In the genomic region with DNA sequence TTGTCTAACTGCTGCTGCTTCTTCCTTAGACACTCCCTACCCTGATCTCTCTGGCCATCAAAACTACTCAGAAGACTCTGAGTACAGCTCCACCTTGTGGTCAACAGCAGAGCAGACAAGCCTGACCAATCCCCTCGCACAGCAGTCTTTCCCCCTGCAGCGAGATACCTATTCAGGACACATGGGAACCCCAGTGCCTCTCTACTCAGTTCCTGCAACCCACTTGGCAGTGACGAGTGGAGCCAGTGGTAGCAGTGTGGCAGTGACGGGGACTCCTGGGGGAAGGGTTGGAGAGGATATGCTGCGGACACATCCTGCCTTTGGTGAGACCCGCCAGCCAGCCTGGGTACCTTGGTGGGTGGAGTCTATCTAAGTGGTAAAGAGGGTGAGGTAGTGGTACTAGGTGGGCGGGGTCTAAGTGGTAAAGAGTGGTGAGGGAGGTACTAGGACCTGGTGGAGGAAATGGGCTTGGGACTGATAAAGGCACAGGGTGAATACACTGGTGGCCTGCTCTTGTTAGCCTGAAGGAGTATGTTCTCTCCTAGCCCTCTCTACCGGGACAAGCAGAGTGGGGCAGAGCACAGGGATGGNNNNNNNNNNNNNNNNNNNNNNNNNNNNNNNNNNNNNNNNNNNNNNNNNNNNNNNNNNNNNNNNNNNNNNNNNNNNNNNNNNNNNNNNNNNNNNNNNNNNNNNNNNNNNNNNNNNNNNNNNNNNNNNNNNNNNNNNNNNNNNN, we compare ENCODE assay signal across 9 mouse cellular contexts. TPM values are rescaled to one million over a fixed set of nuclear protein-coding genes. Genes with fewer than 3 reads are reported as not detected.
DNase-seq lines count a peak whose midpoint lies in the region; ATAC-seq and TF ChIP-seq lines count a peak whose summit lies in the region.
"Had no signal": no experiment of that assay in that cellular context is flagged by ENCODE, and none has a peak within 500 bp of the region (broad histone marks: within the 10 kb centered on the region; RNA-seq: fewer than 3 reads in every experiment).

No protein-coding gene starts in this region.

- no peak overlapping the region for H3K27ac ChIP-seq in gastrocnemius, adult 2 months
- no peak overlapping the region for H3K27ac ChIP-seq in hindbrain, embryonic 16.5 days (ENCODE audit: low read depth, low read length)
- H3K27ac ChIP-seq in liver, postnatal 0 days (ENCODE audit: low read depth): no peak overlapping the region

- peak; percentile 45; the same call in 1 of the 2 replicates for ATAC-seq in hindbrain, embryonic 16.5 days
- ATAC-seq in liver, postnatal 0 days: peak; percentile 57
- ATAC-seq in neutrophil, adult 5-6 weeks (ENCODE audit: extremely low read depth, insufficient number of reproducible peaks, low FRiP score, poor library complexity, severe bottlenecking): peak; percentile 35; the same call in 1 of the 2 replicates

- intact Hi-C loops in gastrocnemius, adult 2 months (cut with DNase I): no loop called here
- intact Hi-C loops in gastrocnemius, postnatal 36 days (cut with DNase I): no loop called here

- H3K9ac ChIP-seq in hindbrain, embryonic 16.5 days (ENCODE audit: low read depth, low read length): no peak overlapping the region
- no peak overlapping the region for H3K9ac ChIP-seq in liver, postnatal 0 days (replicated peaks)

- 16% methylated on average over 8 of the region's 8 CpGs for WGBS in hindbrain, embryonic 16.5 days
- 20% methylated on average over 8 of the region's 8 CpGs for WGBS in liver, postnatal 0 days (ENCODE audit: insufficient replicate concordance)

- TF ChIP-seq EP300 in liver, postnatal 0 days (IDR thresholded peaks at IDR 0.05; ENCODE audit: low read depth): no peak

- no peaks in the 10 kb centered on the region for H3K36me3 ChIP-seq in hindbrain, embryonic 16.5 days (ENCODE audit: control insufficient read depth, insufficient read depth, low read length)
- H3K36me3 ChIP-seq in liver, postnatal 0 days (replicated peaks; ENCODE audit: insufficient read depth, low read length): peaks cover 7% of the 10 kb centered on the region

- H3K27me3 ChIP-seq in hindbrain, embryonic 16.5 days (replicated peaks; ENCODE audit: control insufficient read depth, insufficient read depth, low read length): no peaks in the 10 kb centered on the region
- no peaks in the 10 kb centered on the region for H3K27me3 ChIP-seq in liver, postnatal 0 days (ENCODE audit: insufficient read depth, low read length)

- H3K9me3 ChIP-seq in hindbrain, embryonic 16.5 days (ENCODE audit: control insufficient read depth, low read length): no peaks in the 10 kb centered on the region
- H3K9me3 ChIP-seq in liver, postnatal 0 days (ENCODE audit: low read length): no peaks in the 10 kb centered on the region

- no peak overlapping the region for H3K4me3 ChIP-seq in gastrocnemius, adult 2 months
- no peak overlapping the region for H3K4me3 ChIP-seq in hindbrain, embryonic 16.5 days (ENCODE audit: low read length)
- no peak overlapping the region for H3K4me3 ChIP-seq in liver, postnatal 0 days (ENCODE audit: low read depth, low read length)
- H3K4me3 ChIP-seq: myocyte had no signal

- peak; percentile 66 for TF ChIP-seq CTCF in gastrocnemius, adult 2 months (IDR thresholded peaks at IDR 0.05)
- TF ChIP-seq CTCF in liver, postnatal 0 days (IDR thresholded peaks at IDR 0.05; ENCODE audit: low read depth): peak; percentile 70

- no peaks in the 10 kb centered on the region; the same call in none of the 2 replicates for H3K4me1 ChIP-seq in hindbrain, embryonic 16.5 days (ENCODE audit: control insufficient read depth, insufficient read depth, low read depth, low read length)
- no peaks in the 10 kb centered on the region; the same call in 1 of the 2 replicates for H3K4me1 ChIP-seq in liver, postnatal 0 days (ENCODE audit: insufficient read depth)

- no peak for DNase-seq in gastrocnemius, adult 2 months
- no peak for DNase-seq in gastrocnemius, postnatal 36 days
- peak; percentile 86 for DNase-seq in R1 (ENCODE audit: low read depth, low spot score)
- peak; percentile 51 for DNase-seq in embryo, embryonic 9.5 days (ENCODE audit: extremely low spot score)
- DNase-seq in liver, postnatal 0 days: no peak
- DNase-seq in right cerebral cortex, postnatal 14 days: no peak

- peak overlapping the region; percentile 41 for H3K4me2 ChIP-seq in hindbrain, embryonic 16.5 days (ENCODE audit: low read length)
- no peak overlapping the region for H3K4me2 ChIP-seq in liver, postnatal 0 days (ENCODE audit: low read depth, low read length)

RNA-seq across cellular contexts. Expression of gene Sec16b, which starts 54.3 kb away (rescaled TPM):
- total RNA-seq in gastrocnemius, adult 2 months (2021): 1 to 10 TPM in 1 of 2 experiments, under 1 TPM in 1; 0.66 to 1.1 TPM
- 1 to 10 TPM; 1.1 to 1.6 TPM for total RNA-seq in gastrocnemius, postnatal 36 days (2021)
- 0.46 and 0.59 TPM in 2 replicates for polyA plus RNA-seq in hindbrain, embryonic 16.5 days (2015; fragmentation: Nextera tagmentation; extraction: Ambion mirVana)
- polyA plus RNA-seq in liver, postnatal 0 days (2015; fragmentation: Nextera tagmentation; extraction: Ambion mirVana): 14.7 and 14.9 TPM in 2 replicates
- 0.12 and 0.37 TPM in 2 replicates for total RNA-seq in neutrophil, adult 5-6 weeks (2017)

Comparison
In these comparisons a context has a peak if more than half of its experiments do, and no peak if none do; other contexts are left out.
1. DNase-seq: peak in R1 (single experiment) and embryo, embryonic 9.5 days (single experiment); none in gastrocnemius, adult 2 months (single experiment), gastrocnemius, postnatal 36 days (0 of 2), liver, postnatal 0 days (single experiment) and right cerebral cortex, postnatal 14 days (single experiment).
2. Peak in every context shown above with its lines, with median percentiles within 50 percentile points of each other: ATAC-seq.